Mouse (Mus musculus) CD4-positive, CD25-positive, alpha-beta regulatory T cell, adult 4 months (primary cell): ENCODE measurements around the gene Rpl27. TPM values are rescaled to one million over a fixed set of nuclear protein-coding genes. Genes with fewer than 3 reads are reported as not detected.
"Not testable (repeated sequence)": the region's sequence is repeated elsewhere in the genome, so short reads cannot be mapped to it uniquely, and the experiment has no call there.

Experiments
- ATAC-seq: one replicate; pipeline ENCODE4 v1.8.0; 2017
- polyA plus RNA-seq, 2 experiments: library from polyadenylated mRNA; unstranded; fragments of 100-300 nt; shearing (Covaris generic); gene quantifications; one replicate each; pipeline ENCODE4 v1.2.1; 2017

Gene Rpl27
- polyA plus RNA-seq, 2 experiments from 2014 or later = 407 to 740 TPM

DNA sequence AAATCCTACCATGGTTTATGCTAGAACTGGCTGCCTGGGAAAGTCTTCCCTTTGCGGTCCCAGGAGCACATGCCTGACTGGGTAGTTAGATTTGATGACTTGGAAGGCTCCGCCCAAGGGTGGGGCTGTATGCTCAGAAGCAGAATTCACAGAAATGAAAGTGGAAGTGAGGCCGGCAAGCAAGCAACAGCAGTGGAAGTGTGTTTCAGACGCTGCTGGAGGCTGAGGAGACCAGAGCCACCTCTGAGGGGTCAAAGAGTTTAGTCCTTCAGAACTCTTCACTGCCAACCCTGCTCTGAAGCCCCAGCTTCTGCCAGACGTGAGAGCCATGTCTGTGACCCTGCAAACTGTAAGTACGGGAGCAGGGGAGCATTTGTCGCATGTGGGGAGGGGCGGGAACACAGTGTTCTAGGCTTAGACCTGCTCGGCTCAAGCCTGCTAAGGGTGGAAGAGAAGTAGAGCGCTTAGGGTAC, 6.2 kb downstream of the Rpl27 start, which contains the start of gene Ifi35:
Ifi35 (plus strand) TSS at position 134 of the 473 bp plus-strand sequence.
- peak; percentile 96 for ATAC-seq

DNA sequence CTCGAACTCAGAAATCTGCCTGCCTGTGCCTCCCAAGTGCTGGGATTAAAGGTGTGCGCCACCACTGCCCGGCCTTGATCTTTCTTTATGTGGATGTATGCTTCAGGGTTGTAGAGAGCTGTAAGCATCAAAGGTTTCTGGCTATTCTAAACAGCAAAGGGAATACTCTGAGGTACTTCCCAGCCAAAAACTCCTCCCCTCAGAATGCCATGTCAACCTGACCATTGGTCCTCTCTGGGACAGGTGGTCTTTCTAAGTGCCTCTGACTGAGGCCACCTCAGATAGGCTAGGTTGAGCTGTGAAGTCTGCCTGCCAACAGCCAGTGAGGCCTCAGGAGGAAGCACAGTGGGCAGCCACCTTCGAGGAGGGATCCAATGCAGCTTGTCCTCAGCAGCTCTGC, 6.8 kb downstream of the Rpl27 start:
- peak; percentile 19 for ATAC-seq

DNA sequence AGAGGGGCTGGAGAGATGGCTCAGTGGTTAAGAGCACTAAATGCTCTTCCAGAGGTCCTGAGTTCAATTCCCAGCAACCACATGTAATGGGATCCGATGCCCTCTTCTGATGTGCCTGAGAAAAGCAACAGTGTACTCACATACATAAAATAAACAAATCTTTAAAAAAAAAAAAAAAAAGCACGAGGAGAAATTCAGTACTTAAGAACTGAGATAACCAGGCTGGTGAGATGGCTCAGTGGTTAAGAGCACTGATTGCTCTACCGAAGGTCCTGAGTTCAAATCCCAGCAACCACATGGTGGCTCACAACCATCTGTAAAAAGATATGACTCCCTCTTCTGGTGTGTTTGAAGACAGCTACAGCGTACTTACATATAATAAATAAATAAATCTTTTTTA, 7.5 kb downstream of the Rpl27 start:
- ATAC-seq = not testable (repeated sequence)

DNA sequence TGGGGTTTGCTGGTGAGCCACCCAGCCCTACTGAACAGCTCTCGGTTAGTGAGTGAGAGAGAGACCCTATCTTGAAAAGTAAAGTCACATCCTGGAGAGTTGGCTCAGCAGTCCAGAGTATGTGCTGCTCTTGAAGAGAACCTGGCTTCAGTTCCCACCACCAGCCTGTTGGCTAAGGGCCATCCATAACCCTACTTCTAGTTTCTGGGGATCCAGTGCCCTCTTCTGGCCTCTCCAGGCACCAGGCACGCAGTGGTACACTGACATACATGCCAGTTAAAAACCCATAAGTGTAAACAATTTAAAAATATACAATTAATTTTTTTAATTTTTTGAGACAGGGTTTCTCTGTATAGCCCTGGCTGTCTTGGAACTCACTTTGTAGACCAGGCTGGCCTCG, 8.3 kb downstream of the Rpl27 start:
- no peak for ATAC-seq

DNA sequence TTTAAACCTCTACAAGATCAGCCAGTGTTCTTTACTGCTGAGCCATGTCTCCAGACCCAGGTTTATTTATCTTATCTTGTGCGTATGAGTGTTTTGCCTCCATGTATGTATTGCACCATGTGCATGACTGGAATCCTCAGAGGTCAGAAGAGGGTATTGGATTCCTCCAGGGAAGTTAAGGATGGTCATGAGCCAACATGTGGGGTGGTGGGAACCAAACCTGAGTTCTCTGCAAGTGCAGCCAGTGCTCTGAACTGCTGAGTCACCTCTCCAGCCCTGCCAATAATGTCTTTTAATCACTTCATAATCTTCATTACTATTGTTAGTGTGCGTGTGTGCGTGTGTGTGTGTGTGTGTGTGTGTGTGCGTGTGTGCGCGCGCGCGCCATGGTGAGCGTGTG, 9.4 kb downstream of the Rpl27 start:
- ATAC-seq = no peak

DNA sequence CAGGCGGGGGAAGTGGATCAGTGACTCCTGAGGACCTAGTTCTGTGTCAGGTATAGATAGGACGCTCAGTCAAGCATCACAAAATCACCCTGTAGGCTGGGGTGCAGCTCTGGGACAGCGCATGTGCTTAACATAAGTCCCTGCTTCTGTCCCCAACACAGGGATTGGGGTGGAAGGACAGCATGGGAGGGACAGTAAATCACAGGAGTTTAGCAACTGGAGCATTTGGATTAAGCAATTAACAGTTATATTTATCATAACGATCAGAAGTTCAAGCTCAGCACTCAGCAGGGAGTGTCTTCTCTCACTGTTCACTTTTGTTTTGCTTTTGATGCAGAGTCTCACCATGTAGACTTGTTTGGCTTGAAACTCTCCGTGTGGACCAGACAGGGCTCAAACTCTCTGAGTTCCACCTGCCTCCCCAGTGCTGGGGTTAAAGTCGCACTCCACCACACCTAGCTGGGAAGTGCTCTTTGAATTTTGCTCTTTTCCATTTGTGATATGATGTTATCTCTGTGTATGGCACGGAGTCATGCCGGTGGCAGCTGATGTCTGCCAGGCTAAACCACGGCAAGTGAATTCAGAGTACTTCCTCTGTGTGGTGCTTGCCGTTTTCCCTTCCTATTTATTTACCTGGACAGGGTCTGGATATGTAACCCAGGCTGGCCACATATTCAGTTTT, 10.1 kb downstream of the Rpl27 start:
- no peak for ATAC-seq

DNA sequence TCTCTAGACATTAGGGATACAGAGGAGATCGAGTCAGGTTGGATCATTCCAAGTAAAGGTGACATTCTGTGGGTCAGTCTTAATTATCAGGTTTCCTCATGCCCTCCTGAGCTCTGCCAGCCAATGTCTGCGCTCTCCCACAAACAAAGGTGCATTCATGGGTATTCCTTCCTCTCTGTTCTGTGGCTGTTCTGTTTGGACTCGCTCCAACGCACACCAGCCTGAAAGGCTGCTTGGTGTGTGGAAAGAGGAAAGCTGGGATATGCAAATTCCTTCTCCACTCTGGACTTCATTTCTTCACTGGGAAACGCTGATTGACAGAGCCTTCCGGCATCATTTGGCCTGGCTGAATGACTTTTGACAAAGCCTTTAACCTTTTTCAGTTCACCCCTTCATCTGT, 12.6 kb downstream of the Rpl27 start:
- no peak for ATAC-seq

DNA sequence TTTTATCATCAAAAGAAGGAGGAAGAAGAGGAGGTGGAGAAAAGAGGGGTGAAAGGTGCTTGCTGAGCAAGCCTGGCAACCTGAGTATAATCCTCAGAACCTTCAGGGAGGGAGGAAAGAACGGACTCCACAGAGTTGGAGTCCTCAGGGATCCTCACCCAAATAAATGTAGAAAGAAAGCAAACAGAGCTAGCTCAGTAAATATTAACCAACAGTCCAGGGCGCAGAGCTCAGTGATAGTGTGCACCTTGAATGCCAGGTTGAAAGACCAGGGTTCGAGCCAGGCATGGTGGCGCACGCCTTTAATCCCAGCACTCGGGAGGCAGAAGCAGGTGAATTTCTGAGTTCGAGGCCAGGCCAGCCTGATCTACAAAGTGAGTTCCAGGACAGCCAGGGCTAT, 13.5 kb downstream of the Rpl27 start:
- no peak for ATAC-seq

DNA sequence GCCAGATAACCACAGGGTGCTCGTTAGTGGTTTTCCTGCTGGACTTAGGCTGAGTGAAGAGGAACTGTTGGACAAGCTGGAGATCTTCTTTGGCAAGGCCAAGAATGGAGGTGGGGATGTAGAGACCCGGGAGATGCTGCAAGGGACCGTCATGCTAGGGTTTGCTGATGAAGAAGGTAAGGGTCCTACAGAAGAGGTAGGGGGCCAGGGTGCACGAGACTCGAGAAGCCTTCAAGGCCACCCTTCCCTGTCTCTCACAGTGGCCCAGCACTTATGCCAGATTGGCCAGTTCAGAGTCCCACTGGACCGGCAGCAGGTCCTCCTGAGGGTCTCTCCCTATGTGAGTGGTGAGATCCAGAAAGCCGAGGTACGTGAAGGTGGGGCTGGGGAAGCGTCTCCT, 15.5 kb downstream of the Rpl27 start:
- ATAC-seq = no peak

DNA sequence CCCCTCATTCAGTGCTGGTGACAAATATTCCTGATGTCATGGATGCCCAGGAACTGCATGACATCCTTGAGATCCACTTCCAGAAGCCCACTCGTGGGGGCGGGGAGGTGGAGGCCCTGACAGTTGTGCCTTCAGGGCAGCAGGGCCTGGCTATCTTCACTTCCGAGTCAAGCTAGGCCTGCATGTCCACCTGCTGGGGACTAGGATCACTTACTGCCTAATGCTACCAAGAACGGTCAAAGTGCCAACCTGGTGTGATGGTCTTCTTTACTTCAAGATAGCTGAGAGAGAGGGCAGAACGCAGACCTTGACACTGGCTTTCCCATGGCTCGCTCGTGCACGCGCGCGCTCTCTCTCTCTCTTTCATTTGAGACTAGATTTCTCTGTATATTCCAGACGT, 16.1 kb downstream of the Rpl27 start:
- no peak for ATAC-seq

DNA sequence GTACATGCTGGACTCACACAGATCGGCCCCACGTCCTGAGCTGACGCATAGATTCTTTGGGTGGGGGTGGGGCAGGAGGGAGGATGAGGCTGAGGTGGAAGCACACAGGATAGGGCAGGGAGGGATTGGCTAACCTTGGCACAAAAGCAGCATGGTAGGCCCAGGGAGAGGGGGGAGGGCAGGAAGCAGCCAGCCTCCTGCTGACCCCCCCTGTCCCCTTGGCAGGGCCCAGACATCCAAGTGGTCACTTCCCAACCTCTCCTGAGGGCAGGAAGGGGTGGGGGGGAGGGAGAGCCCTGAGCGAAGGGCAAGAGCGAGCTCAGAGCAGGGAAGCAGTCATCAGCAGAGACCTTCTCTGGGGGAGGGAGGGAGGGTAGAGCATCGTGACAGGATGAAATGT, 17.6 kb downstream of the Rpl27 start:
- ATAC-seq = no peak

DNA sequence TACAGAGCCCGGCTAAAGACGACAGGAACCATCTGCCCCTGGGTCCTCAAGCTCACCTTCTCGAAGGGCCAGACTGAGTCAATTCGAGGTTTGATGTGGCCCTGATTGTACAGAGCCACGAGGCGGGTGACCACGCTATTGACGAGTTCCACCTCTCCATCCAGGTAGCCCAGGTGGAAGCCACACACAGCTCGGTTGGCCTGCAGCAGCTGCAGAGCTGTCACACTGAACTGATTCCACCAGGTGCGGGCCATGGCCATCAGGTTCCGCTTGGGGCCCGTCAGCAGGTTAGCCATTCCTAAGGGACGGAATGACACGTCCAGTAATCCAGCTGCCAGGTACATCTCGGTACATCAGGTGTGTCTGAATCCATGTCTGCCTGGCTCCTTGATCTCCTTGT, 18.2 kb downstream of the Rpl27 start:
- ATAC-seq = no peak

DNA sequence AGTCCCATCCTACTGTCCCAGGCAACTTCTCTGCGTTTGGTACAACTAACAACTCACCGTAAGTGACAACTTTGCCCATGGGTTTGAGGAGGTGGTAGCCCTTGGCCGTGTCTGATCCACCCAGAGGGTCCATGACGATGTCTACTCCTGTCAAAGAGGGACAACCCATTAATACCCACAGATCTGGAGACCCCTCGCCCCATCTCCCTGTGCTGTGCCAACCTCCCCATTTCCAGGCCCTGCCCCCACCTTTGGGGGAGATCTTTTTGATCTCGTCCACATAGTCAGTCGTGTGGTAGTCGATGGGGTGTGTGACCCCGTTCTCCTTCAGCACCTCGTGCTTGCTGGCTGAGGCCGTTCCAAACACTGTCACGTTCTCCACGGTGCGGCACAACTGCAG, 20.0 kb downstream of the Rpl27 start:
- ATAC-seq = no peak

DNA sequence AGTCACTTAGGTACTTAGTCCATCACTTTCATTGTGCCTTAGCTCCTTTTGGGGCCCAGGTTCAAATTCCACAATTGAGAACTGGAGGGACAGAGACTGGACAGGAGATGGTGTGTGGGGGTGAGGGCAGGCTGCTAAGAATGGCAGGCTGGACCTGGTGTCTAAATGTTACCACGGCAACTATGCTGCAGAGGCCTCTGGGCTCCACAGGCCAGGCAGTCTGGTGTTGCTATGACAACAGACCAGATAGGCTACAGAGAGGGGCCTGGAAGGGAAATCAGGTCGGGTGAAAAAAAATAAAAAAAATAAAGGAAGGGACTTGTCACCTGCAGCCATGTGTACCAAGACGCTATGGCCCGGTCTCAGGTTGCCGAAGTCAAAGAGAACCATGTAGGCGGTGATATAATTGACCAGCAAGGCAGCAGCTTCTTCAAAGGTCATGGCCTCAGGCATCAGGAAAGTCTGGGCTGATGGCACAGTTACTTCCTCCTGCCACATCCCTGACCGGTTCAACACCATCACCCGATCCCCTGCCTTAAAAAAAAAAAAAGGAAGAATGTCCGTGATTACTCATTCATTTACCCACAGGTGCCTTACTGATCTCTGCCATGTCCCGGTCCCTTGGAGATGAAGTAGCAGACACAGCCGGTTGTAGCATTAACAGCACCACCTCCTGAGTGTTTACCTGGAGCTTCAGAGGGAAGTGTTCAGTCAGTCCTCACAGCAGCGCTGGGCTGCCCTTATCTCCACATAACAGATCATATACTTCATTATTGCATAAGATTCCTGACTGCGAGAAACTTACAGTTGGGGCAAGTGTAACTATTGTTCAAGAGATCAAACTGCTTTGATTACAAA, 20.7 kb downstream of the Rpl27 start:
- no peak for ATAC-seq

DNA sequence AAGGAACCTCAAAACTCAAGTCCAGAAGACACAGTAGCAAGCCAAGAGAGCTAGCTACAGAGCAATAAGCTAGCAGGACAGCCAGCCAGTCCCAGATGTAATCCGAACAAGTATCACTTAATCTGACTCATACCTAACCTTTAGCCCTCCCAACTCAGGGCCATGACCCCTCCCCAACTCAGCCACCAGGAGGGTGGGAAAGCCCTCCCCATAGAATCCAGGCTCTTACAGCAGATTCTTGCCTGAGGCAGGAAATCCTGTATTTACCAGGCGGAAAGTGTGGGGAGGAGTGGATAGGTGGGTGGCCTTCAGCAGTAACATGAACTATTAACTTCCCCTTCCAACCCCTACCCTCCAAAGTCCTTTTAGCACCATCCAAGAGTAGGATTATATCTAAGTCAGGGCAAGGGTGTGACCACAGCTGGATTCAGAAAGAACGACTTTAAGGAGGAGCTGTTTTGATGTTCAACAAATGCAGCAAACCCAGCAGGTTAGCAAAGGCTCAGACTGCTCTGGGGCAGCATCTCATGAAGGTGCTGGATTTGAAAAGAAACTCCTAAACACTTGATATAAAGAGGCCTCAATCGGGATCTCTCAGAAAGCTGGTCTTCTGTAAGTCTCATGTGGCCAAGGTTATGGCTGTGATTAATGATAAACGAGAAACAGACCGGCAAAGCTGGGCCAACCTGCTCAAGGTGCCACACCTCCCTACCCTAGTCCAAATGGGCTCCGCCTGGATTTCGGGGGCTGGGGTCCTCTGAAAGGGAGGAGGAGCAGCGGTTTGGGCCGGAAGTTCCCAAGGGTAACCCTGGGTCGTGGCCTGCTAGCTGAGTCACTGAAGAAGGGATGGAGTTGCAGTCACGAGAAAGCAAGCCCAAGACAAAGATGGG, 22.4 kb downstream of the Rpl27 start, which contains the start of gene Rnd2:
Rnd2 (plus strand) TSS at position 789 of the 890 bp plus-strand sequence.
- ATAC-seq = peak; percentile 12

DNA sequence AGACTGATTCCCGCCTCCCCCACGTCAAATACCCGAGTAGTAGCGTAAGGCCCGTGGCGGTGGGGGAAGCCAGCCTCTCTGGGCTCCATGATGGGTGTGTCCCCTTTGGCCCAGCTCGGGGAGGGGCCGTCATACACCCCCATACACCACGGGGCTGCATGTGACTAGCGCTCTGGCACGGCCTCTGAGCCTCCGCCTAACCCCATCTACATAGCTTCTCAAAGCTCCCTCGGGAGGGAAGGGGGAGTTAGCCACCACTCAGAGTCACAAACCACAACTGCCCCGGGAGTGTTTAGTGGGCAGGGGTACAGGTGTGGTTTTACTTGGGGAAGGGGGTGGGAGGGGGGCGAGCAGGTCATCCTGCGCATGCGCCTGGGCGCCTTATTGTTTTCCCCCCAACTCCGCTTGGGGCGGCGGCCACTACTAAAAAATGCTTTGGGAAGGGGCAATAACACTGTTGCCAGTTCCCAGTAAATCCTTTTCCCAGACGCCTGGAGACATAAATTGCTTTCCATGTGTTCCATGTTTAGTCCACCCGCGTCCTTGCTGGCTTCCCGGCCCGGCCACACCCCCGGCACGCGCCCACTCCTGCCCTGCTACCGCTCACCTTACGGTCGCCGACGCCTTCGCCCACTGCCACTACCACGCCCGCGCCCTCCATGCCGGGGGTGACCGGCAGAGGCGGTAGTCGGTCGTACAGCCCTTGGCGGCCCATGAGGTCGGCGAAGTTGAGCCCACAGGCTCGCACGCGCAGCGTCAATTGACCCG, 23.2 kb downstream of the Rpl27 start:
- peak; percentile 48 for ATAC-seq

DNA sequence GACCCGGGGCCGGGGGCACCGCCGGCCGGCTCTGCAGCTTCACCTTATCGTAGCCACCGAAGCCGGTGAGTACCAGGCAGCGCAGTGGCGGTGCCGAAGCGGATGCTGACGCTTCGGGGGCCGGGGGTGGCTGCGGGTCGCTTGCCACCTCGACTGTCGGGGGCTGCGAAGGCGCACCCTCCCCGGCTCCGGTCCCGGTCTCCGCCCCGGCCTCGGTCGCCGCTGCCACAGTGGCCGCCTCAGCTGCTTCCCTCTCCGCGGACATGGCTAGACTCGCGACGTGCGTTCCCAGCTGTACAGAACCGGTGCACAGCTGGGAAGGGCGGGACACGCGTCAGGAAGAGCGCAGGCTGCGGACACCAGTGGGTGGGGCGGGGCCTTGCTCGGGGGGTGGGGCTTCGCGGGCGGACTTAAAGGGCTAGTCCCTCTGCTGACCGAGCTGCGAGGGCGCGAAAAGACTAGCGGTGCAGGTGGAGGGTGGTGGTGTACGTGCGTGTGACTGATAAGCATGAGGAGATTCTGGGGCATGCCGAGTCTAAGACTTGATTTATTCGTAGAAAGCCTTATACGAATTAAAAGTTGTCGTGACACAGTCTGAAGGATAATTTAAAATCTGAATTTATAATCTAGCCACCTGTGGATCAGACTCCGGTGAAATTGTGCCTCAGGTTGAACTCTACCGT, 23.9 kb downstream of the Rpl27 start, which contains the start of gene Vat1:
Vat1 (minus strand) TSS at position 362 of the 683 bp plus-strand sequence.
- peak; percentile 43 for ATAC-seq

DNA sequence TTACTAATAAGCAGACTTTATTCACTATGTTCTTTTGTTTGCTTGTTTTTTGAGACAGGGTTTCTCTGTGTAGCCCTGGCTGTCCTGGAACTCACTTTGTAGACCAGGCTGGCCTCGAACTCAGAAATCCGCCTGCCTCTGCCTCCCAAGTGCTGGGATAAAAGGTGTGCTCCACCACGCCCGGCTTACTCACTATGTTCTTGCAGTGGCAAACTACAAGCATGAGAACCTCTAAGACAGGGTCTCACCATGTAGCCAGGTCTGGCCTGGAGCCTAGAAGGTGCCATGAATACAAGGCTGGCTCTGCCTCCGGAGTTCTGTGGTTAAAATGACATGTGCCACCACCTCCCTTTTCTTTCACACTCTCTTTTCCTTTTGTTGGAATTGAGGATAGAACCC, 24.5 kb downstream of the Rpl27 start:
- not testable (repeated sequence) for ATAC-seq

DNA sequence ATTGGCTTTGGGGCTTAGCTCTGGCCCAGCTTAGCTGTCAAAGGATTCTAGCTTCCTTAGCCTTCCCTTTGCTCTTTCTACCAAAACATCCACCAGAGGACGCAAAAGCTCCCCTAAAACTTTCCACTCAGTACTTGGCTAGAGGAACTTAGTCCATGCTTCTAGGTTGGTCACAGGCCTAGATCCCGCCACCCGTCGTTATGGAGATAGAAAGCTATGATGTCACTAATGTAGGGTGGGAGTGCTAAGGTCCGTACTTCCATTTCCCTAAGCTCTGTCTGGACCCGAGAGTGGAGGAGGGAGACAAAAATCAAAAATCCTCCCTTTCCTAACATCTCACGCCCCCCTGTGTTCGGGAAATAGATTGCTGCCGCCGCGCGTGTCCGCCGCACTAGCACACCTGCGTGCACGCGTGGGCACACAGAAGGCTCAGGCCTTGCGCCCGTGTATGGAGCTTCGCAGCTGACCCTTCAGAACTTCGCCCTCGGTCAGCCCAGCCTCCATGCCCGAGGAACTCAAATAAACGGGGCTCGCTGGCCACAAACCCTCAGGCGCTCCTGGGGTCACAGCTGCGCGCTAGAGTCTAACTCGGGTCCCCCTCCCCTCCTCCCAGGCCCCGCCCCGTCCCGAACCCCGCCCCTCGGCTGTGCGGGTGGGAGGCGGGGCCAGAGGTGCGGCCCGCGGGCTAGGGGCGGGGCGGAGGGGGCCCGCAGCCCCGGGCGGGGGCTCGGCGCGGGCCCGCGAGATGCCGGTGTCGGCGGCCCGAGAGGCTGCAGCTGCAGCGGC, 25.6 kb downstream of the Rpl27 start:
- ATAC-seq = peak; percentile 43

DNA sequence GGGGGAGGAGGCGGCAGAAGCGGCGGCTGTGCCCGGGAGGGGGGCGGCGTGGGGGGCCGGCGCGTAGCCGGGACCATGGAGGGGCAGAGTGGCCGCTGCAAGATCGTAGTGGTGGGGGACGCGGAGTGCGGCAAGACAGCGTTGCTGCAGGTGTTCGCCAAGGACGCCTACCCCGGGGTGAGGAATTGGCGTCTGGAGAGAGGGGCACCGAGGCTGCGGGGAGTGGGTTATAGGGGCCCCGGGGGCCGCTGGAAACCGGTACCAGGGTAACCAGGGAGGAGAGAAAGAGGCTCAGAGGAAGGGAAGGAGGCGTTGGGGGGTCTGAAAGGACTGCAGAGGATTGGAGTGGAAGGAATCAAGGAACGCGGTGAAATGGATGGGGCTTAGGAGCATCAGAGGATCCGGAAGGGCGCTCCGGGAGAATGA, 26.2 kb downstream of the Rpl27 start:
- no peak for ATAC-seq
